Mouse (Mus musculus) c-Kit-positive CD71-negative TER-119-negative erythroid progenitor cells, embryonic 14.5 days (primary cell): ENCODE measurements around the gene 3110082I17Rik.

ENCODE experiments used
- DNase-seq: peaks from one replicate; pipeline ENCODE4 v3.0.0-alpha.2; 2013; ENCODE audit warnings: low read depth

3110082I17Rik gene

DNA sequence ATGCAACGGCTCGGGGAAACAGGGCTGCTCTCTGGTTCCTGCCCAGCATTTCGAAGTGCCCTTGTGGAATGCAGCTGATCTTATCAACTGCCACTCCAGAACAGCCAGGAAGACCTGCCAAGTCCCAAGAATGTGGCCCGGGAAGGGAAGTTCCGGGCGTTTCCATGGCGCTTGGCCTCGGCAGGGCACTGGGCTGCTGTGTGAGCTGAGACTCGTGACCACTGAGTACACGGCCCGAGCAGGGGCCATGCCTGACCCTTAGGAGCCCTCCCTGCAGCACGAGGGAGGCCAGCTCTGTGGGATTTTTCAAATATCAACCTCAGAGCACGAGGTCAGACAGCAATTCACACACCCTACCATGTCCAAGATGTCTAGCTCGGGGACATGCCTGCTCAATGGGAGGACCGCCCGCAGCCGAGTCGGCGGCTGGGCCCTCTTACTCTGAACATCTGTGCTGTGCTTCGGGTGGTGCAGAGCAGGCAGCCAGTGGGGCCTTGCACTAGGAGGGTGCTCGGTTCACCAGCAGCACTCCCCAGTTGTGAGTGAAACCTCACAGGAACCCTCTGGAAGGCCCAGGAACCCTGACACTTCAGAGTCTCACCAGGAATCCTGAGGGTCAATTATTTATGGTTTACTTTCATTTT lies 81.2 kb downstream of the 3110082I17Rik start:
- DNase-seq, result no peak

DNA sequence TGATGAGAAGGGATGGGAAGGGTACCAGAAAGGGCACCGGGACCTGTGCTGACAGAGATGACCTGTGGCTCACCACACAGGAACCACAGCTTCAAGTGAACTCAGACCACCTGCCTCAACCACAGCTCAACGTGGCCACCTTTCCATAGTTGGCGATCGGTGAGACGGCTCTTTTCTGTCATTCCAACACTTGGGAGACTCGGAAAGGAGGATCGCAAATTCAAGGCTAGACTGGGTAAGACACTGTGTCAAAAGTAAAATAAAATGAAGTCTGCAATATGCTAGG lies 82.1 kb downstream of the 3110082I17Rik start:
- DNase-seq, result no peak

DNA sequence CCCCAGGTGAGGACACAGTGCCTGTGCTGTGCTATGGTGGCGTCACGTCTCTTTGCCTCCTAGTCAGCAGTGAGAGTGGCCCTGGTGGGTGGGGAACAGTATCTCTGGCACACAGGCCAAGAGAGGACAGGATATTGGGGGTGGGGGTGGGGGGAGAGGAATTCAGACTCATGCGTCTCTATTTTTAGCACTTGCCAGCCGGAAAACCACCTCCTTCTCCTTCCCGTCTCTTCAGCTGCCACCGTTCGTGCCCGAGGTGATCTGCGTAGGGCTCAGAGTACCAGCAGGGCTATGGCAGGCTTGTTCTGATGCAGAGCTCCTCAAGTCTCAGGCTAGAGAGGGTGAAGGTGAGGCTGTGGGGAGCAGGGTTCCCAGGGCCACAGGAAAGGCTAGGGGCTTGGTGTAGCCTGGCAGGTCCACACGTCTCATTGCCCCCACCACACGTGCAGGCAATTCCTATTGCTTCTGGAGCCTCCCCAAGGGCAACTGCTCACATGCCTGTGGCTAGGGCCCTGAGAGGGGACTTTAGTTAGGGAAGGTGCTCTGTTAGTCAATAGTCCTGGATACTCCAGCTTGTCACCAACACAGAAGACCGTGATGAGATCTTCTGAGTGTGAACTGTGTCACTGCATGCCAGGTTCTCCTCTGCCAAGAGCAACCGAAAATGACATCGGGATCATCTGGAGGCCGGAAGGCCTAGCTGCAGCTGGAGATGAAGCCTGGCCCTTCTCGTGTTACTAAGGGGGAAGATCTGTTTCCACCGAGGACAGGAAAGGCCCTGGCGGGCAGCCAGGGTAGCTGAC lies 82.7 kb downstream of the 3110082I17Rik start, which contains the start of gene Gpr146:
Gene Gpr146, plus strand, starts transcription at position 230 of the 803 bp plus-strand sequence.
- no peak for DNase-seq

- no peak for DNase-seq
Measured at GRCm38 (mm10) chr5:139374841-139375240, 85.5 kb downstream of the 3110082I17Rik start.

GRCm38 (mm10) chr5:139373889-139374444 lies 86.4 kb downstream of the 3110082I17Rik start:
- no peak for DNase-seq

- no peak for DNase-seq
Measured at GRCm38 (mm10) chr5:139373126-139373525, 87.2 kb downstream of the 3110082I17Rik start.

DNA sequence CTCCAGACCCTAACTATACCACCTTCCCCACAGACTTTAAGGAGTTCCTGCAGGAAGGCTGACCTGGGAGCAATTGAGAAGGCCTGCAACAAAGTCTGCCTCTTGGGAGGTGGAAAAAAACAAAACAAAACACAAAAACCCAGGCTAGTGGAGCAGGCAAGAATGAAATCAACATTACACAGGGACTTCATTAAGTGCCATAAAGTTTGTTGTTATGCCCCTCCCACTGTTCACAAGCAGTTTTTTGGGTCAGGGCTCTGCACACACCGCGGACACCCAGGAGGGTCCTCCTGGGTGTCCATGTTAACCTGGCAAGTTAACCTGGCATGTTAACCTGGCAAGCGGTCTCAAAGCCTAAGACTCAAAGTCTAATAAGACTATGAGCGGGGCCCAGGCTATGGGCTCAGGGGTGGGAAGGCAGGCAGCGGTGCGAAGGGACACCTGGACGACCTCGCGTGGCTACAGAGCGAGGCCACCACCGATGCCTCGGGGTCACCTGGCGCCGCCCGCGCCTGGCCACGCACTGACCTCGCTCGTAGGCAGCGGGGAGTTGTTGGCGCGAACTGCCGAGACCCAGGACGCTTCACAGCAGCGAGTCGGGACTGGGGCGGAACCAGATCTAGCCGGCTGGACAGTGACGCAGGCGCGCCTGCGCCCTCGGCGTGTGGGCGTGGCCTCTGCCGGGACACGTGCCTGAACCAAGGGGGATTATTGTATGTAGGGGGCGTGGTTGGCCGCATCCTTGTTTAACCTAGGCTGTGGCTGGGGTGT lies 88.5 kb downstream of the 3110082I17Rik start:
- DNase-seq, result peak; percentile 87

- DNase-seq, result no peak
Measured at GRCm38 (mm10) chr5:139371118-139371517, 89.2 kb downstream of the 3110082I17Rik start.

- no peak for DNase-seq
Measured at GRCm38 (mm10) chr5:139370336-139370735, 90.0 kb downstream of the 3110082I17Rik start.

- DNase-seq, result no peak
Measured at GRCm38 (mm10) chr5:139368638-139369320, 91.5 kb downstream of the 3110082I17Rik start.

DNA sequence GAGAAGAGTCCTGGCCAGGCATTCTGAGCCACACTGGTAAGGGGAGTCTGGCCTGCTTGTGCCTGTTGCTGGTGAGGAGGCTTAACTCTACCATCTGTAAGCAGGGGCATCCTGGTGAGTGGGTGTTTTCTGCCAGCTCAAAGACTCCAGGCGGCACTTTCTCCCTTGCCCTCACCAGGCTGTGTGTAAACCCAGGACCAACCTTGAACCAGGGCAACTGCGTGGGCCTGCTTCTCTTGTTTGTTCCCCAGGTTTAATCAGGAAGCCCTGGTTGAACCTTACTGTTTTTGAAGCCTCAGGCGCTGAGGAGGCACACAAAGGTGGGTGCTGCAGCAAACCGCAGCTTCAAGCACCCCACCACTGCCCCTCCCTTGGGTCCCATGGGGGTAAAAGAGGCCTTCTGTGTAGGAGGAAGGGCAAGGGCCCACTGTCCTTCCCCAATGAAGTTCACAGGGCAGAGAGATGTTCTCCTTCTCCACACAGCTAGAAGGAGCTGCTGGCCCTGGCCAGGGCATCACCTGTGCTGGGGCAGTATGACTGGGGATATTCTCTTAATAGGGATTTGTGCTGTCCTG lies 92.4 kb downstream of the 3110082I17Rik start:
- no peak for DNase-seq

DNA sequence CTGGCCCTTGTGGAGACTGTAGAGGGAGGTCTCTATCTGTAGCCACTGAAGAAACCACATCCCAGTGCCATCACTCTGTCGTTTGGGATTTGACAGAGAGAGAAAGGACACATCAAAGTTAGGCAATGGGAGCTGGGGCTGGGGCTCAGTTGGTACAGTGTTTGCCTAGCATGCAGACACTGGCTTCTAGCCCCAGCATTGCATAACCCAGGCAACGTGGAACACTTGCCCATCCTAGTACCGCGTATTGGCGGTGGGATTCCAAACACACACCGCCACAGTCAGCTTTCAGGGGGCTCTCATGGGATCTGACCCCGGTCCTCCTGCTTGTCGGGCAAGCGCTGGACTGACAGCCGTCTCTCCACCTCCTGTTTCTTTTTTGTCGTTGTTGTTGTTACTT lies 93.8 kb downstream of the 3110082I17Rik start:
- no peak for DNase-seq

- no peak for DNase-seq
Measured at GRCm38 (mm10) chr5:139365827-139366226, 94.5 kb downstream of the 3110082I17Rik start.

DNA sequence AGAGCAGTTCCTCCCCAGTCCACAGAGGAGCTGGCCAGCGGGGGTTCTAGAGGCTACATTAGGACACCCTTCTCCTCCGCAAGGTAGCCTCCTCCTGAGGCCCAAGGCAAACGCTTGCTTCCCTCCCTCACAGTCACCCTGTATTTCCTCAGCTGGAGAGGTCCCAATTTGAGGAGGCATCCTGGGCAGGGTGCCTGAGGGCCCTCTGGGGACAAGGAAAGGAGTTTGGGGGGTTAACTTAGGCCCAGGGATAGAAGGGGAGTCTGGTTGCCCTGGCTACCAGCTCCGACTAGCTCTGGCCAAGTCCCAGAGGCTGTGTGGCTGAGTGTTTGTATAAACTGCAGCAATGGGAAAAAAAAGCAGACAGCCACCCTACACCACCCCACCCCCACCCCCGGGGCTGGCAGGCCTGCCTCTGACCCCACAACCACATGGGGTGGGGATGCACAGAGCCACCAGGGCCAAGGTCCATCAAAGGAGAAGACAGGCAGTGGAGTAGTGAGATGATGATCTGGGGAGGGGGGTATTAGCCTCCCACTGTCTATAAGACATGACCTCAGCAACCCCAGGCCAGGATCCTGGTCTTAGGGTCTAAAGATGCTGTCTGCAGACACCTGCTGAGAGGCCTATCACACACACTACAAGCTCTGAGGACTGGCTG lies 95.3 kb downstream of the 3110082I17Rik start:
- no peak for DNase-seq

GRCm38 (mm10) chr5:139364260-139364910 lies 95.9 kb downstream of the 3110082I17Rik start:
- peak; percentile 87 for DNase-seq

GRCm38 (mm10) chr5:139363858-139364257 lies 96.5 kb downstream of the 3110082I17Rik start:
- DNase-seq, result no peak

DNA sequence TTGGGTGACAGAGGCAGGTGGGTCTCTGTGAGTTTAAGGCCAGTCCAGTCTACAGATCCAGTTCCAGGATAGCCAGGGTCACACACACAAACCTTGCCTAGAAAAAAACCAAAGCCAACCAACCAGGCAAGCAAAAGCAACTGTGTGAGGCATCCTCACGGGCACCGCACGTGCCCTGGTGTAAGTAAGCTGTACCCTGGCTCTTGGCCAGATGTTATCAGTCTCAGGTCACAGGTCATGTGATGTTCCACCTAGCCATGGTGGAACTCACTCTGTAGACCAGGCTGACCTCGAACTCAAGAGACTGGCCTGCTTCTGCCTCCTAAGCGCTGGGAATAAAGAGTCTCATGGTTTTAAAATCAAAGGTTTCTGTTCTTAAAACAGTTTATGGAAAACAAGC lies 101.1 kb downstream of the 3110082I17Rik start:
- DNase-seq, result no peak

GRCm38 (mm10) chr5:139358653-139359052 lies 101.7 kb downstream of the 3110082I17Rik start:
- DNase-seq, result no peak

GRCm38 (mm10) chr5:139355235-139355772 lies 105.0 kb downstream of the 3110082I17Rik start:
- DNase-seq, result no peak

- DNase-seq, result no peak
Measured at GRCm38 (mm10) chr5:139353946-139354345, 106.4 kb downstream of the 3110082I17Rik start.
